Mouse (Mus musculus): ENCODE measurements around the gene Slc25a33. TPM values are rescaled to one million over a fixed set of nuclear protein-coding genes. Genes with fewer than 3 reads are reported as not detected.

The Slc25a33 gene
- polyA plus RNA-seq, 1 experiment from 2014 or later, result 7.5 TPM

DNA sequence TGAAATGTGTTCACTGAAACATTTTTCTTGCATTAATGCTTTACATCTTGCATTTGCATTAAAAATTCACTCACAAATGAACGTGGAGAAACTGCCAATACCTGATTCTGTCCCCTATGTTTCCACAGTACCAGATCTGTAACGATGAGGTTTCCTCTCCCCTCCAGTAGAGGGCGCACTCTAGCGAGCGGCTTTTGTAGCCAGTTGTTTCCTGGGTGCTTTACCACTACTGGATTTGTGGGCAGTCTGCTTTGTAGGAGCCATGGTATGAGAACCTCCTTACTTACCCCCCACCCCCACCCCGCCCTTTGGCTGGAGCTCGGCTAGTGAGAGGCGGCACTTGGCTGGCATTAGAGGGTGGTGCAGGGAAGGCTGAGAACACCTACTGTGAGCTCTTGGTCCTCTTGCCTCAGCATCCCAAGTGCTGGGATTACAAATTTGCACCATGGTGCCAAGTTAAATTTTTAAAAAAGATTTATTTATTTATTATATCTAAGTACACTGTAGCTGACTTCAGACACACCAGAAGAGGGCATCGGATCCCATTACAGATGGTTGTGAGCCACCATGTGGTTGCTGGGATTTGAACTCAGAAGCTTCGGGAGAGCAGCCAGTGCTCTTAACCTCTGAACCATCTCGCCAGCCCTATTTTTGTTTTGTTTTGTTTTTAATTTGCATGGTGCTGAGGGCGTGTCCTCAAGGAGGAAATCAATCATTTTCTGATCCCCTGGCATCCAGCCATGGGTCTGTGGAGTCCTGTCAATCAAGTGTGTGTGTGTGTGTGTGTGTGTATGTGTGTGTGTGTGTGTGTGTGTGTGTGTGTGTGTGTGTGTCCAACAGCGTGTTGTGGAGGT is 19.3 kb upstream of the Slc25a33 start:
- Histone ChIP-seq H3K4me2 (no peak overlapping the region), H3K4me1 (replicated peaks) (peaks cover 28% of the 10 kb centered on the region), H3K27ac (ENCODE audit: poor library complexity, severe bottlenecking) (no peak overlapping the region), H3K36me3 (no peaks in the 10 kb centered on the region), H3K4me3 (no peak overlapping the region), H3K9ac (no peak overlapping the region), H3K9me3 (replicated peaks) (no peaks in the 10 kb centered on the region), H3K27me3 (replicated peaks) (no peaks in the 10 kb centered on the region)
- WGBS, result 43% methylated on average over 13 of the region's 13 CpGs
- ATAC-seq (ENCODE audit: insufficient number of reproducible peaks, low FRiP score), result no peak

- H3K36me3 ChIP-seq, result no peaks in the 10 kb centered on the region
- no peak overlapping the region for H3K4me2 ChIP-seq
- no peak overlapping the region for H3K4me3 ChIP-seq
- peaks cover 4% of the 10 kb centered on the region; the same call in 1 of the 2 replicates for H3K9me3 ChIP-seq (replicated peaks)
- no peak overlapping the region for H3K27ac ChIP-seq (ENCODE audit: poor library complexity, severe bottlenecking)
- ATAC-seq (ENCODE audit: insufficient number of reproducible peaks, low FRiP score), result no peak
- no peak overlapping the region for H3K9ac ChIP-seq
- WGBS, result 48% methylated on average over 10 of the region's 10 CpGs
- H3K4me1 ChIP-seq (replicated peaks), result peaks cover 26% of the 10 kb centered on the region
- H3K27me3 ChIP-seq (replicated peaks), result no peaks in the 10 kb centered on the region
Observed at GRCm38 (mm10) chr4:149792159-149792800, 18.2 kb upstream of the Slc25a33 start.

- Histone ChIP-seq H3K9ac (no peak overlapping the region), H3K36me3 (no peaks in the 10 kb centered on the region), H3K27me3 (replicated peaks) (no peaks in the 10 kb centered on the region), H3K4me2 (no peak overlapping the region), H3K4me1 (replicated peaks) (peaks cover 17% of the 10 kb centered on the region), H3K4me3 (no peak overlapping the region), H3K27ac (ENCODE audit: poor library complexity, severe bottlenecking) (no peak overlapping the region), H3K9me3 (replicated peaks) (peaks cover 4% of the 10 kb centered on the region; the same call in 1 of the 2 replicates)
- WGBS, result 81% methylated on average over 4 of the region's 4 CpGs
- no peak for ATAC-seq (ENCODE audit: insufficient number of reproducible peaks, low FRiP score)
Observed at GRCm38 (mm10) chr4:149791470-149791869, 17.4 kb upstream of the Slc25a33 start.

- Histone ChIP-seq H3K36me3 (no peaks in the 10 kb centered on the region), H3K4me3 (no peak overlapping the region), H3K27ac (ENCODE audit: poor library complexity, severe bottlenecking) (no peak overlapping the region), H3K9me3 (replicated peaks) (peaks cover 4% of the 10 kb centered on the region; the same call in 1 of the 2 replicates), H3K4me1 (replicated peaks) (peaks cover 16% of the 10 kb centered on the region), H3K27me3 (replicated peaks) (no peaks in the 10 kb centered on the region), H3K4me2 (no peak overlapping the region), H3K9ac (no peak overlapping the region)
- no peak for ATAC-seq (ENCODE audit: insufficient number of reproducible peaks, low FRiP score)
- 91% methylated on average over 2 of the region's 2 CpGs for WGBS
Observed at GRCm38 (mm10) chr4:149790969-149791368, 16.9 kb upstream of the Slc25a33 start.

DNA sequence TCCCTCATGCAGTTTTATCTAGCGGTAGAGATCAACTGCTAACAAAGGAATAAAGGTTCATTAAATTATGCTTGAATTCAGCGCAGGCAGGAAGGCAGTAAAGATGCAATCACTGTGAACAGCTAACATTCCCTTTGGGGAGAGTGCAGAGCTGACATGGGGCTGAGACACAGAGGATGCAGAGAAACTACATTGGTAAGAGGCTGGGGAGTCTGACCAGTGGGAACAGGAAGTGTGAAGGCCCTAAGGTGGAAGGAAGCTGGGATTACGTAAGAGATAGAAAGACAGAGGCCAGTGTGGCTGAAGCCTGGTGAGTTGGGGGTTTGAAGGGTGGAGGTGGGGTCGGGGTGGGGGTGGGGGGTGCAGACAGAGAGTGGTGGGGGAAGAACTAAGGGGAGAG is 16.5 kb upstream of the Slc25a33 start:
- Histone ChIP-seq H3K4me2 (no peak overlapping the region), H3K4me3 (no peak overlapping the region), H3K9ac (no peak overlapping the region), H3K27me3 (replicated peaks) (no peaks in the 10 kb centered on the region), H3K9me3 (replicated peaks) (peaks cover 4% of the 10 kb centered on the region; the same call in 1 of the 2 replicates), H3K36me3 (no peaks in the 10 kb centered on the region), H3K27ac (ENCODE audit: poor library complexity, severe bottlenecking) (no peak overlapping the region), H3K4me1 (replicated peaks) (peaks cover 16% of the 10 kb centered on the region)
- WGBS, result 50% methylated on average over 4 of the region's 4 CpGs
- no peak for ATAC-seq (ENCODE audit: insufficient number of reproducible peaks, low FRiP score)

DNA sequence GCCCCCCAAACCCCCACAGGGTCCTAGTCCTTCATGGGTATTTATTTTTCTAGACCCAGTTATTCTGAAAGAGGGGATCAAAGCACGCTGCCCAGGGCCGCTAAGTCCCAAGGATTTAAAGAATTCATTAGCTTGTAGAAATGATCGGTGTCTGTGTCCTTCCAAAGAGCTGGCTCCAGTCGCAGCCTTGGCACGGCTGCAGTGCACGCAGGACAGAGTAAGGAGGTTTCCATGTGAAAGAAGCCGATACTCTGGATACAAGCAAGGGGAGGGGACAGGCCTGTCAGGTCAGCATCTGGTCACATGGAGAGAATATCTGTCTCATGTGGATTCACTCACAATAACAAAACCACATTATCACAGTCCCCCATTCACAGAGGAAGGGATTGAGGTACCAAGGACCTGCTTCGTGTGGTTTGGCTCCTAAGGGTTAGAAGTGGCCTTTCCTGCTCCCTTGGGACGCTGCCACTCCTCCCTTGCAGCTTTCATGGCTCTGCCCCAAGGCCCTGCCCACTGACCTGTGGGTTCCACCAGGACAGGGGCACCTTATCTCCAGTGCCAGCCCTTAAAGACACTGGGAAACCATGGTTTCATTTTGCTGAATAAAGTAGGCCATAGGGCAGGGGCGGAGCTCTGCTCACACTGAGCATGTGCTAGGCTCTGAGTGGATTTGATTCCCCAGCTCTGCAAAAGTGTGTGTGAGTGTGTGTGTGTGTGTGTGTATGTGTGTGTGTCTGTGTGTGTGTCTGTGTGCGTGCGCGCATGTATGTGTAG is 15.5 kb upstream of the Slc25a33 start:
- Histone ChIP-seq H3K4me1 (replicated peaks) (peaks cover 16% of the 10 kb centered on the region), H3K9ac (no peak overlapping the region), H3K27me3 (replicated peaks) (no peaks in the 10 kb centered on the region), H3K4me3 (no peak overlapping the region), H3K27ac (ENCODE audit: poor library complexity, severe bottlenecking) (no peak overlapping the region), H3K4me2 (no peak overlapping the region), H3K36me3 (no peaks in the 10 kb centered on the region), H3K9me3 (replicated peaks) (peaks cover 4% of the 10 kb centered on the region; the same call in 1 of the 2 replicates)
- 85% methylated on average over 13 of the region's 13 CpGs for WGBS
- no peak for ATAC-seq (ENCODE audit: insufficient number of reproducible peaks, low FRiP score)

- H3K9ac ChIP-seq, result no peak overlapping the region
- H3K27ac ChIP-seq (ENCODE audit: poor library complexity, severe bottlenecking), result no peak overlapping the region
- H3K36me3 ChIP-seq, result no peaks in the 10 kb centered on the region
- H3K4me1 ChIP-seq (replicated peaks), result peaks cover 3% of the 10 kb centered on the region; the same call in 1 of the 2 replicates
- no peak overlapping the region for H3K4me2 ChIP-seq
- peaks cover 4% of the 10 kb centered on the region; the same call in 1 of the 2 replicates for H3K9me3 ChIP-seq (replicated peaks)
- no peak overlapping the region for H3K4me3 ChIP-seq
- H3K27me3 ChIP-seq (replicated peaks), result no peaks in the 10 kb centered on the region
- ATAC-seq (ENCODE audit: insufficient number of reproducible peaks, low FRiP score), result no peak
- WGBS, result 66% methylated on average over 5 of the region's 5 CpGs
Observed at GRCm38 (mm10) chr4:149784901-149785300, 10.8 kb upstream of the Slc25a33 start.

- no peak overlapping the region for H3K4me2 ChIP-seq
- H3K4me3 ChIP-seq, result no peak overlapping the region
- no peaks in the 10 kb centered on the region for H3K4me1 ChIP-seq (replicated peaks)
- H3K36me3 ChIP-seq, result no peaks in the 10 kb centered on the region
- H3K27ac ChIP-seq (ENCODE audit: poor library complexity, severe bottlenecking), result no peak overlapping the region
- no peak overlapping the region for H3K9ac ChIP-seq
- peaks cover 4% of the 10 kb centered on the region; the same call in 1 of the 2 replicates for H3K9me3 ChIP-seq (replicated peaks)
- 76% methylated on average over 9 of the region's 9 CpGs for WGBS
- no peaks in the 10 kb centered on the region for H3K27me3 ChIP-seq (replicated peaks)
- no peak for ATAC-seq (ENCODE audit: insufficient number of reproducible peaks, low FRiP score)
Observed at GRCm38 (mm10) chr4:149784371-149784770, 10.3 kb upstream of the Slc25a33 start.

DNA sequence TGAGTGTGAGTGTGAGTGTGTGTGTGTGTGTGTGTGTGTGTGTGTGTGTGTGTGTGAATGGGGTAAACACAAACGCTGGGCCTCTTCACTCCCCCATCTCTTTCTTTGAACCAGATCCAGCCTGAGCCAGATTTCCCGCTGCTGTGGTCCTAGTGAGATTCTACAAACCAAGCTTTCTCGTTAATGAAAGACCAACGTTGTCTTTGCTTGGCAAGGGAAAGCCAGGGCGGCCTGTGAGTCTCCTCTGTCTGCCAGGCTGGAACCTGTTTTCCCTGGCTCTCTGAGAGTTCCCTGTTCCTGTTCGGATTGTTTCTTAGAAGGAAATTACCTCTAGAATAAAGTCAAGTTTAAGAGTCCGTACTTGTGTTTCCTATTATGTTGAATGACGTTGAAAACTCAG is 8.9 kb upstream of the Slc25a33 start:
- no peaks in the 10 kb centered on the region for H3K36me3 ChIP-seq
- no peaks in the 10 kb centered on the region for H3K27me3 ChIP-seq (replicated peaks)
- H3K9me3 ChIP-seq (replicated peaks), result peaks cover 4% of the 10 kb centered on the region; the same call in 1 of the 2 replicates
- H3K9ac ChIP-seq, result no peak overlapping the region
- no peak overlapping the region for H3K27ac ChIP-seq (ENCODE audit: poor library complexity, severe bottlenecking)
- no peak overlapping the region for H3K4me2 ChIP-seq
- 77% methylated on average over 8 of the region's 8 CpGs for WGBS
- H3K4me1 ChIP-seq (replicated peaks), result no peaks in the 10 kb centered on the region
- ATAC-seq (ENCODE audit: insufficient number of reproducible peaks, low FRiP score), result no peak
- no peak overlapping the region for H3K4me3 ChIP-seq

GRCm38 (mm10) chr4:149780565-149781356 is 6.7 kb upstream of the Slc25a33 start:
- 57% methylated on average over 13 of the region's 13 CpGs for WGBS
- H3K4me3 ChIP-seq, result no peak overlapping the region
- H3K4me1 ChIP-seq (replicated peaks), result peaks cover 9% of the 10 kb centered on the region; the same call in 1 of the 2 replicates
- H3K27ac ChIP-seq (ENCODE audit: poor library complexity, severe bottlenecking), result no peak overlapping the region
- peaks cover 4% of the 10 kb centered on the region; the same call in 1 of the 2 replicates for H3K27me3 ChIP-seq (replicated peaks)
- no peak overlapping the region for H3K9ac ChIP-seq
- H3K9me3 ChIP-seq (replicated peaks), result no peaks in the 10 kb centered on the region; the same call in 1 of the 2 replicates
- no peak for ATAC-seq (ENCODE audit: insufficient number of reproducible peaks, low FRiP score)
- no peaks in the 10 kb centered on the region for H3K36me3 ChIP-seq
- no peak overlapping the region for H3K4me2 ChIP-seq

Data from heart, embryonic 12.5 days (tissue).